Mouse (Mus musculus) intestine, embryonic 16.5 days (tissue): ENCODE measurements around the gene Nedd9. TPM values are rescaled to one million over a fixed set of nuclear protein-coding genes. Genes with fewer than 3 reads are reported as not detected.

Source experiments
- ATAC-seq: fragments of 200-750 bp; cut with Nextera tagmentation; 2 replicates; pipeline ENCODE4 v1.8.0; 2017; ENCODE audit warnings: moderate TSS enrichment, moderate library complexity
- H3K27ac ChIP-seq: fragments of 300-500 bp; sonication (generic); 2 replicates; pipeline ENCODE4 v1.5.1; 2014; ENCODE audit warnings: mild to moderate bottlenecking, low read length
- H3K27me3 ChIP-seq: fragments of 300-500 bp; sonication (generic); replicated peaks from 2 replicates; pipeline ENCODE4 v1.6.1; 2014; ENCODE audit warnings: low read length, control low read depth, mixed read lengths; ENCODE audit not compliant: control insufficient read depth, insufficient read depth
- H3K36me3 ChIP-seq: fragments of 300-500 bp; sonication (generic); 2 replicates; pipeline ENCODE4 v1.6.1; 2014; ENCODE audit warnings: low read length, control low read depth; ENCODE audit not compliant: control insufficient read depth, insufficient read depth
- H3K4me1 ChIP-seq: fragments of 300-500 bp; sonication (generic); 2 replicates; pipeline ENCODE4 v1.6.1; 2014; ENCODE audit warnings: low read length, control low read depth, mixed read lengths; ENCODE audit not compliant: control insufficient read depth, insufficient read depth
- H3K4me2 ChIP-seq: fragments of 300-500 bp; sonication (generic); 2 replicates; pipeline ENCODE4 v1.6.1; 2014; ENCODE audit warnings: low read depth, low read length, control low read depth
- H3K4me3 ChIP-seq: fragments of 300-500 bp; sonication (generic); 2 replicates; pipeline ENCODE4 v1.5.1; 2014; ENCODE audit warnings: mild to moderate bottlenecking, low read length
- H3K9ac ChIP-seq: fragments of 300-500 bp; sonication (generic); 2 replicates; pipeline ENCODE4 v1.6.1; 2014; ENCODE audit warnings: low read depth, low read length
- H3K9me3 ChIP-seq: fragments of 300-500 bp; sonication (generic); 2 replicates; pipeline ENCODE4 v1.6.1; 2016; ENCODE audit warnings: low read length, control low read depth; ENCODE audit not compliant: control insufficient read depth
- WGBS: fragments of 180-500 bp; shearing (Covaris S2); extraction: QIAGEN DNeasy Blood & Tissue Kit; methylation state at CpG from one replicate; pipeline ENCODE4 v1.1.7; 2014; 5-methylcytosine and 5-hydroxymethylcytosine counted together
- polyA plus RNA-seq: library from polyadenylated mRNA; unstranded; fragments of >200 nt; fragmentation: Nextera tagmentation; extraction: Ambion mirVana; gene quantifications from 2 replicates; pipeline ENCODE4 v1.2.1, GENCODE M21; 2015

The Nedd9 gene
- polyA plus RNA-seq, 1 experiment from 2014 or later, result 38.5 TPM

DNA sequence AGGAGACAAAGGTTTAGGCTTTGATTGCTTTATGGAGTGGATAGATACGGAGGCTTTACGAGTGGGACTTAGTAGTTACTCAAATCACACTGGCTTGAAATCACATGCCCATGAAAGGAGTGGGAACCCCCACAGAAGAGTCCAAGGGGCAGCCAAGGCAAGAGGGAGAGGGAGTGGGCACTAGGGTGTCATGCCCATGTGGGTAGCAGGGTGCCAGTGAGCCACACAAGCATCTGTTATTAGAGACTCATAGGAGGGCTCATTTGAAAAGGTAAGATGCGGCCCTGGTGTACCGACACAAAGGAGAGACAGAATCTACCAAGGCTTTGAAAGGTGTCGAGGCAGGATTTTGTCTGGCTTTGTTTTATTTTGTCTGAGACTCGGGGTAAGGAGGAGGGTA, 132.6 kb downstream of the Nedd9 start:
- Histone ChIP-seq H3K9me3 (no peaks in the 10 kb centered on the region), H3K4me1 (peaks cover 28% of the 10 kb centered on the region), H3K27me3 (no peaks in the 10 kb centered on the region), H3K4me2 (peak overlapping the region; percentile 26), H3K36me3 (no peaks in the 10 kb centered on the region), H3K4me3 (peak overlapping the region; percentile 6), H3K9ac (peak overlapping the region; percentile 23), H3K27ac (peak overlapping the region; percentile 56)
- 50% methylated on average over 6 of the region's 6 CpGs for WGBS
- ATAC-seq, result peak; percentile 19

DNA sequence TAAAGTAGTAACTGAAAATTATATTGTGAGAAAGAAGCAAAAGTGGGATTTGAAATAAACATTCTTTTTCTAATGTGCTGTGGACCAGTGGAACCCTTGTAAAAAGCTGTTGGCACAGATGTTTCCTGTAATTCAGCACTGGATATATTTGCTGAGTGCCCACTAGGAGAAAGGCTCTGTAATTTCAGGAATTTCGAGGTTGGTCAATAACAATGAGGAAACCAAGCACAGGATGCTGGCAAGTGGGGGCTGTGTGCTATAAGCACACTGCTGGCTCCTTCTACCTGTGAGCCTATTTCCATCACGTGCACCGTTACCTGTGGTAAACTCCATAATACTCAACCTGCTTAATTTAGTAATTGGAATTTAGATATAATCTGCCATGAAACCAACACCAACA, 133.5 kb downstream of the Nedd9 start:
- no peak for ATAC-seq
- no peaks in the 10 kb centered on the region for H3K27me3 ChIP-seq
- no peak overlapping the region for H3K4me3 ChIP-seq
- 55% methylated on average over 3 of the region's 3 CpGs for WGBS
- no peak overlapping the region for H3K9ac ChIP-seq
- no peak overlapping the region for H3K4me2 ChIP-seq
- peak overlapping the region; percentile 56; the same call in 1 of the 2 replicates for H3K27ac ChIP-seq
- no peaks in the 10 kb centered on the region for H3K9me3 ChIP-seq
- H3K4me1 ChIP-seq, result peaks cover 30% of the 10 kb centered on the region
- no peaks in the 10 kb centered on the region for H3K36me3 ChIP-seq

GRCm38 (mm10) chr13:41352352-41352751, 134.8 kb downstream of the Nedd9 start:
- peaks cover 30% of the 10 kb centered on the region for H3K4me1 ChIP-seq
- no peaks in the 10 kb centered on the region for H3K27me3 ChIP-seq
- 23% methylated on average over 5 of the region's 5 CpGs for WGBS
- H3K4me2 ChIP-seq, result peak overlapping the region; percentile 8; the same call in 1 of the 2 replicates
- no peak overlapping the region for H3K9ac ChIP-seq
- no peaks in the 10 kb centered on the region for H3K9me3 ChIP-seq
- ATAC-seq, result no peak
- no peak overlapping the region for H3K4me3 ChIP-seq
- no peak overlapping the region for H3K27ac ChIP-seq
- H3K36me3 ChIP-seq, result no peaks in the 10 kb centered on the region

GRCm38 (mm10) chr13:41350589-41350988, 136.6 kb downstream of the Nedd9 start:
- 80% methylated on average over 3 of the region's 3 CpGs for WGBS
- no peak overlapping the region for H3K9ac ChIP-seq
- H3K4me3 ChIP-seq, result no peak overlapping the region
- H3K4me1 ChIP-seq, result peaks cover 30% of the 10 kb centered on the region
- H3K27me3 ChIP-seq, result no peaks in the 10 kb centered on the region
- no peak overlapping the region for H3K27ac ChIP-seq
- H3K9me3 ChIP-seq, result no peaks in the 10 kb centered on the region
- no peaks in the 10 kb centered on the region for H3K36me3 ChIP-seq
- ATAC-seq, result no peak
- no peak overlapping the region for H3K4me2 ChIP-seq

- H3K27me3 ChIP-seq, result no peaks in the 10 kb centered on the region
- ATAC-seq, result no peak
- no peak overlapping the region for H3K4me3 ChIP-seq
- H3K27ac ChIP-seq, result no peak overlapping the region
- peaks cover 38% of the 10 kb centered on the region for H3K4me1 ChIP-seq
- WGBS, result 47% methylated on average over 4 of the region's 4 CpGs
- H3K9ac ChIP-seq, result no peak overlapping the region
- H3K9me3 ChIP-seq, result no peaks in the 10 kb centered on the region
- no peaks in the 10 kb centered on the region for H3K36me3 ChIP-seq
- no peak overlapping the region for H3K4me2 ChIP-seq
Measured at GRCm38 (mm10) chr13:41349770-41350169, 137.4 kb downstream of the Nedd9 start.

- ATAC-seq, result no peak
- Histone ChIP-seq H3K9me3 (no peaks in the 10 kb centered on the region), H3K27me3 (no peaks in the 10 kb centered on the region), H3K27ac (peak overlapping the region; percentile 94), H3K36me3 (no peaks in the 10 kb centered on the region), H3K4me1 (peaks cover 47% of the 10 kb centered on the region), H3K4me3 (no peak overlapping the region), H3K9ac (peak overlapping the region; percentile 11; the same call in 1 of the 2 replicates), H3K4me2 (peak overlapping the region; percentile 18; the same call in 1 of the 2 replicates)
- 72% methylated on average over 7 of the region's 7 CpGs for WGBS
Measured at GRCm38 (mm10) chr13:41345756-41346155, 141.4 kb downstream of the Nedd9 start.

GRCm38 (mm10) chr13:41345306-41345705, 141.9 kb downstream of the Nedd9 start:
- 42% methylated on average over 6 of the region's 6 CpGs for WGBS
- Histone ChIP-seq H3K27me3 (no peaks in the 10 kb centered on the region), H3K27ac (peak overlapping the region; percentile 94), H3K9ac (no peak overlapping the region), H3K9me3 (no peaks in the 10 kb centered on the region), H3K4me3 (no peak overlapping the region), H3K4me2 (no peak overlapping the region), H3K4me1 (peaks cover 47% of the 10 kb centered on the region), H3K36me3 (no peaks in the 10 kb centered on the region)
- no peak for ATAC-seq

GRCm38 (mm10) chr13:41343887-41344266, 143.3 kb downstream of the Nedd9 start:
- no peaks in the 10 kb centered on the region for H3K9me3 ChIP-seq
- H3K9ac ChIP-seq, result 0 out of 2 replicates have a peak overlapping the region, but pooled peaks have one; percentile 16
- ATAC-seq, result peak; percentile 76
- peak overlapping the region; percentile 43 for H3K4me2 ChIP-seq
- H3K27me3 ChIP-seq, result no peaks in the 10 kb centered on the region
- WGBS, result 46% methylated on average over 3 of the region's 3 CpGs
- peak overlapping the region; percentile 94 for H3K27ac ChIP-seq
- H3K4me1 ChIP-seq, result peaks cover 49% of the 10 kb centered on the region
- H3K4me3 ChIP-seq, result peak overlapping the region; percentile 12; the same call in 1 of the 2 replicates
- H3K36me3 ChIP-seq, result no peaks in the 10 kb centered on the region

DNA sequence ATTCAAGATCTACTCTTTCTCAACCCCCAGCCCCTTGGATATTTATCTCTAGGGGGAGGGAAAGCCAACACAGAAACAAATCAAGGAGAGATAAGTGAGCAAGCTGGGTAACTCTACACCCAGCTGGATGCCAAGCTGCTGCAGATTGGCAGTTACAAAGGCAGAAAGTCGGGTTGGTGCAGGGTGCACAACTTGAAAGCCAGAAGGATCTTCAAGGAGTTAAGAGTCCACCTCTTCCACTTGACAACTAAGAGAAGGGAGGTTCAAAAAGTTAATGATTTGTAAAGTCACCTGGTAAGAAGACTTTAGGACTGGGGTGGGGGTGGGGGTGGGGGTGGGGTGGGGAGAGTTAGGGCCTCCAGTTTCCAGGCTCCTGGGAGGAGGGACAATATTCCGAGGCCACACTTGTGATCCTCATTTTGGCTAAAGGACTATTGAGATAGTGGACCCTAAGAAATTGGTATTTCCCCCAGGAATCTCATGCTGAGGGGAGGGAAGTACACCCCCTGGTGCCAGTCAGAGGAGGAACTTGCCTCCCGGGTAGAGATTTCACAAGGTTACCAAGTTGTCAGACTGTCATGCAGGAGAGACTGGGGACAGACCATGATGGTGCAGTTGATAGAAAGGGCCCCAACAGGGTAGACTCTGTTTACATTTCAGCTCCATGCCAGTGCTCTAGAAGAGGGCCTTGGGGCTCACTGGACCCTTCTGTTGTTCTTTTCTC, 143.8 kb downstream of the Nedd9 start:
- Histone ChIP-seq H3K27me3 (no peaks in the 10 kb centered on the region), H3K4me2 (peak overlapping the region; percentile 43)
- 33% methylated on average over 3 of the region's 3 CpGs for WGBS

More for the DNA sequence above, 143.8 kb downstream of the Nedd9 start:
- Histone ChIP-seq H3K27ac (peak overlapping the region; percentile 94), H3K4me1 (peaks cover 51% of the 10 kb centered on the region), H3K9me3 (no peaks in the 10 kb centered on the region), H3K36me3 (0 out of 2 replicates have a peak, but pooled peaks cover 4% of the 10 kb centered on the region), H3K9ac (0 out of 2 replicates have a peak overlapping the region, but pooled peaks have one; percentile 16), H3K4me3 (peak overlapping the region; percentile 12; the same call in 1 of the 2 replicates)
- peak; percentile 74 for ATAC-seq
